Mouse (Mus musculus): ENCODE measurements around the gene Wdfy1.

GRCm38 (mm10) chr1:79752714-79753340 lies 23.1 kb downstream of the Wdfy1 start:
- no peak for TF ChIP-seq POLR2A (IDR thresholded peaks at IDR 0.05; ENCODE audit: borderline replicate concordance, control insufficient read depth, low read depth, low read length)
- no peak for TF ChIP-seq CTCF (IDR thresholded peaks at IDR 0.05; ENCODE audit: control insufficient read depth, insufficient read depth, low read length)

All from bone marrow, adult 2 months (tissue).